Mouse (Mus musculus): ENCODE data around the gene Cst9. TPM values are rescaled to one million over a fixed set of nuclear protein-coding genes. Genes with fewer than 3 reads are reported as not detected.

The Cst9 gene
- total and polyA plus RNA-seq, 3 experiments = not detected

GRCm38 (mm10) chr2:148857506-148857905 is 22.6 kb downstream of the Cst9 start:
- no peaks in the 10 kb centered on the region; a peak in 1 of 4 replicates for H3K27me3 ChIP-seq (ENCODE audit: control insufficient read depth in 1 of 2, insufficient read depth in 2 of 2, low read length in 2 of 2)
- H3K36me3 ChIP-seq (ENCODE audit: control insufficient read depth in 1 of 2, insufficient read depth in 2 of 2, low read length in 2 of 2) = no peaks in the 10 kb centered on the region
- no peak overlapping the region for H3K9ac ChIP-seq (ENCODE audit: control insufficient read depth, low read depth, low read length, poor library complexity, severe bottlenecking)
- DNase-seq (ENCODE audit: low read depth, low spot score) = no peak
- H3K4me3 ChIP-seq (ENCODE audit: control insufficient read depth in 1 of 2, insufficient read depth in 1 of 2, low read depth in 2 of 2, low read length in 2 of 2) = 0 out of 4 replicates have a peak overlapping the region, but pooled peaks of 1 of the 2 experiments have one; percentile 22
- no peak overlapping the region for H3K27ac ChIP-seq (ENCODE audit: control insufficient read depth, low read depth, low read length)
- TF ChIP-seq MEF2A (IDR thresholded peaks at IDR 0.05; ENCODE audit: extremely low read depth, insufficient replicate concordance, low read depth, low read length, poor library complexity, severe bottlenecking) = no peak
- TF ChIP-seq USF1 (IDR thresholded peaks at IDR 0.05; ENCODE audit: low read depth, low read length) = no peak
- no peak for TF ChIP-seq TAL1 (IDR thresholded peaks at IDR 0.05; ENCODE audit: low read length)
- TF ChIP-seq POLR2AphosphoS5 (IDR thresholded peaks at IDR 0.05; ENCODE audit: borderline replicate concordance, low read depth, low read length) = no peak
- no peak for TF ChIP-seq MXI1 (IDR thresholded peaks at IDR 0.05; ENCODE audit: low read depth, low read length)
- TF ChIP-seq MAX (IDR thresholded peaks at IDR 0.05; ENCODE audit: low read length) = no peak
- no peak for TF ChIP-seq ZKSCAN1 (IDR thresholded peaks at IDR 0.05; ENCODE audit: low read depth, low read length)
- no peak for TF ChIP-seq MYC (IDR thresholded peaks at IDR 0.05; ENCODE audit: low read depth, low read length)
- no peak for TF ChIP-seq USF2 (IDR thresholded peaks at IDR 0.05; ENCODE audit: borderline replicate concordance in 1 of 2, insufficient read depth in 1 of 2, low read depth in 1 of 2, low read length in 2 of 2)
- TF ChIP-seq UBTF (IDR thresholded peaks at IDR 0.05; ENCODE audit: borderline replicate concordance, insufficient read depth, low read depth, low read length) = no peak
- TF ChIP-seq HCFC1 (IDR thresholded peaks at IDR 0.05; ENCODE audit: low read depth, low read length) = no peak
- TF ChIP-seq MAFK (IDR thresholded peaks at IDR 0.05; ENCODE audit: borderline replicate concordance, low read depth, low read length) = no peak
- TF ChIP-seq BHLHE40 (IDR thresholded peaks at IDR 0.05; ENCODE audit: borderline replicate concordance, low read depth, low read length) = no peak
- peaks cover 0 to 3% of the 10 kb centered on the region in 2 experiments; a peak in 1 of 4 replicates for H3K4me1 ChIP-seq (ENCODE audit: control insufficient read depth in 1 of 2, insufficient read depth in 2 of 2, low read length in 2 of 2)
- H3K9me3 ChIP-seq (replicated peaks; ENCODE audit: insufficient read depth, low read length) = no peaks in the 10 kb centered on the region
- H3K79me2 ChIP-seq (ENCODE audit: control insufficient read depth, insufficient read depth, low read length, poor library complexity) = no peaks in the 10 kb centered on the region

- no peaks in the 10 kb centered on the region for H3K36me3 ChIP-seq (ENCODE audit: control insufficient read depth in 1 of 2, insufficient read depth in 2 of 2, low read length in 2 of 2)
- no peak for TF ChIP-seq USF2 (IDR thresholded peaks at IDR 0.05; ENCODE audit: borderline replicate concordance in 1 of 2, insufficient read depth in 1 of 2, low read depth in 1 of 2, low read length in 2 of 2)
- no peak for TF ChIP-seq MAZ (IDR thresholded peaks at IDR 0.05; ENCODE audit: low read depth, low read length)
- TF ChIP-seq GABPA (IDR thresholded peaks at IDR 0.05; ENCODE audit: low read depth, low read length) = no peak
- no peak for TF ChIP-seq NRF1 (IDR thresholded peaks at IDR 0.05; ENCODE audit: insufficient read depth, low read depth, low read length, poor library complexity, severe bottlenecking)
- TF ChIP-seq MAFK (IDR thresholded peaks at IDR 0.05; ENCODE audit: borderline replicate concordance, low read depth, low read length) = no peak
- TF ChIP-seq MXI1 (IDR thresholded peaks at IDR 0.05; ENCODE audit: low read depth, low read length) = no peak
- TF ChIP-seq RAD21 (IDR thresholded peaks at IDR 0.05; ENCODE audit: low read depth, low read length) = no peak
- TF ChIP-seq MYC (IDR thresholded peaks at IDR 0.05; ENCODE audit: low read depth, low read length) = no peak
- TF ChIP-seq SMC3 (IDR thresholded peaks at IDR 0.05; ENCODE audit: low read depth, low read length) = no peak
- TF ChIP-seq POLR2AphosphoS5 (IDR thresholded peaks at IDR 0.05; ENCODE audit: borderline replicate concordance, low read depth, low read length) = no peak
- no peak for TF ChIP-seq RCOR1 (IDR thresholded peaks at IDR 0.05; ENCODE audit: low read depth, low read length)
- TF ChIP-seq POLR2A (IDR thresholded peaks at IDR 0.05; ENCODE audit: control insufficient read depth in 1 of 2, insufficient read depth in 1 of 2, low read depth in 1 of 2, low read length in 2 of 2, poor library complexity in 1 of 2) = no peak
- DNase-seq (ENCODE audit: low read depth, low spot score) = no peak
- H3K27ac ChIP-seq (ENCODE audit: control insufficient read depth, low read depth, low read length) = no peak overlapping the region
- H3K4me3 ChIP-seq (ENCODE audit: control insufficient read depth in 1 of 2, insufficient read depth in 1 of 2, low read depth in 2 of 2, low read length in 2 of 2) = no peak overlapping the region
- peaks cover 0 to 3% of the 10 kb centered on the region in 2 experiments; a peak in 1 of 4 replicates for H3K4me1 ChIP-seq (ENCODE audit: control insufficient read depth in 1 of 2, insufficient read depth in 2 of 2, low read length in 2 of 2)
- no peak overlapping the region for H3K9ac ChIP-seq (ENCODE audit: control insufficient read depth, low read depth, low read length, poor library complexity, severe bottlenecking)
- H3K9me3 ChIP-seq (replicated peaks; ENCODE audit: insufficient read depth, low read length) = no peaks in the 10 kb centered on the region
- H3K79me2 ChIP-seq (ENCODE audit: control insufficient read depth, insufficient read depth, low read length, poor library complexity) = no peaks in the 10 kb centered on the region
- no peaks in the 10 kb centered on the region; a peak in 1 of 4 replicates for H3K27me3 ChIP-seq (ENCODE audit: control insufficient read depth in 1 of 2, insufficient read depth in 2 of 2, low read length in 2 of 2)
These were observed 26.0 kb downstream of the Cst9 start for GRCm38 (mm10) chr2:148860993-148861392.
